Mouse (Mus musculus) ES-E14 (cell line): Measurements from ENCODE around the gene Vps45. TPM values are rescaled to one million over a fixed set of nuclear protein-coding genes. Genes with fewer than 3 reads are reported as not detected.
"Not testable (repeated sequence)": the region's sequence is repeated elsewhere in the genome, so short reads cannot be mapped to it uniquely, and the experiment has no call there.

Experiments used
- DNase-seq: peaks from one replicate; pipeline ENCODE4 v3.0.0-alpha.2; 2013; ENCODE audit warnings: low read depth, low spot score
- H3K27ac ChIP-seq: 2 replicates; pipeline ENCODE4 v1.5.1; 2012; ENCODE audit warnings: low read depth, mild to moderate bottlenecking, low read length, moderate library complexity, mixed read lengths; ENCODE audit not compliant: poor library complexity, insufficient read depth, severe bottlenecking
- H3K36me3 ChIP-seq: 2 replicates; pipeline ENCODE4 v1.6.1; 2012; ENCODE audit warnings: mild to moderate bottlenecking, low read length, moderate library complexity, mixed read lengths; ENCODE audit not compliant: control insufficient read depth, poor library complexity, insufficient read depth, severe bottlenecking
- H3K4me1 ChIP-seq, 2 experiments: fragments of 150-350 bp in 1 of 2; sonication (generic) in 1 of 2; 2 replicates each; pipeline ENCODE4 v1.6.1; 2012; ENCODE audit warnings: low read length in 2 of 2, mild to moderate bottlenecking in 1 of 2, mixed read lengths in 1 of 2; ENCODE audit not compliant: control insufficient read depth in 2 of 2, insufficient read depth in 2 of 2, poor library complexity in 1 of 2
- H3K4me3 ChIP-seq, 2 experiments: fragments of 150-350 bp in 1 of 2; sonication (generic) in 1 of 2; 2 replicates each; pipeline ENCODE4 v1.5.1; 2012; ENCODE audit warnings: low read length in 2 of 2, low read depth in 1 of 2, mild to moderate bottlenecking in 1 of 2, mixed read lengths in 1 of 2; ENCODE audit not compliant: insufficient read depth in 1 of 2, poor library complexity in 1 of 2, severe bottlenecking in 1 of 2
- H3K9ac ChIP-seq: 2 replicates; pipeline ENCODE4 v1.6.1; 2012; ENCODE audit warnings: low read depth, mild to moderate bottlenecking, low read length, mixed read lengths; ENCODE audit not compliant: poor library complexity, insufficient read depth, severe bottlenecking
- H3K9me3 ChIP-seq: fragments of 150-350 bp; sonication (generic); 2 replicates; pipeline ENCODE4 v1.6.1; 2012; ENCODE audit warnings: low read depth, mild to moderate bottlenecking, low read length; ENCODE audit not compliant: control insufficient read depth, insufficient read depth
- CHD2 ChIP-seq: IDR thresholded peaks from 2 replicates; pipeline ENCODE4 v1.6.1; 2014; ENCODE audit warnings: mild to moderate bottlenecking, low read depth, low read length, inconsistent platforms
- HCFC1 ChIP-seq: IDR thresholded peaks from 2 replicates; pipeline ENCODE4 v1.6.1; 2012; ENCODE audit warnings: low read length, inconsistent platforms, borderline replicate concordance; ENCODE audit not compliant: insufficient read depth
- MAFK ChIP-seq: IDR thresholded peaks from 2 replicates; pipeline ENCODE4 v1.6.1; 2014; ENCODE audit warnings: mild to moderate bottlenecking, low read depth, low read length, inconsistent platforms; ENCODE audit not compliant: insufficient read depth
- ZC3H11A ChIP-seq: IDR thresholded peaks from 2 replicates; pipeline ENCODE4 v1.6.1; 2012; ENCODE audit warnings: low read depth, mild to moderate bottlenecking, inconsistent platforms, low read length, borderline replicate concordance
- ZNF384 ChIP-seq: IDR thresholded peaks from 2 replicates; pipeline ENCODE4 v1.6.1; 2012; ENCODE audit warnings: low read depth, low read length, inconsistent platforms
- in situ Hi-C, 2 experiments: fragments of 600-800 bp; cut with MboI; formaldehyde crosslinking; loops; one replicate each; pipeline ENCODE4 v1.15.1; 2025; ENCODE audit warnings: low sequenced_read_pairs in 2 of 2, inconsistent platforms in 1 of 2; ENCODE audit not compliant: unreplicated experiment in 2 of 2
- total RNA-seq: library from RNA; depleted of rRNA; stranded (reverse); fragments of 300-350 nt; gene quantifications from 2 replicates; pipeline ENCODE4 v1.2.3, GENCODE M21; 2012

The Vps45 gene
- total RNA-seq, 1 experiment = 11.9 TPM

DNA sequence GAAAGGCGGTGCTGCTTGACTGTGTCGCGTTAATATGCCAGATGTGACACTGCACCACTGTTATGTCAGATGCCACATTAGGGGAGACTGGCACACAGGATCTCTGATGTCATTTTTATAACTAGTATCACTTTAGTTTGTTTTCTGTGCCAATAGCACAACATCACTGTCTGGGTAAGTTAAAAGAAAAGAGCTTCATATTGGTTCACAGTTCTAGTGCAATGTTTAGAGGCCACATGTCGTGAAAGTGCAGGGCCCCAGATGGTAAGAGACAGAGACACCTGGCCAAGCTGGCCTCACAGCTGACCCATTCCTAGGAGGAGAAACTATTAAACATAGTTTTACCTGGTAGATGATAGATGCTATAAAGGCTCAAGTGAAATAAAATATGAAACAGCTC, 7.1 kb downstream of the Vps45 start:
- no peak overlapping the region for H3K9ac ChIP-seq
- no peak overlapping the region for H3K4me3 ChIP-seq
- in situ Hi-C loops = loop anchor here (5.0 to 10.0 kb wide), 2 partner anchors 79 to 176 kb away; partner anchors contain the start of gene Mrps21 (in 1 of the 2)
- H3K4me1 ChIP-seq = peaks cover 0 to 2% of the 10 kb centered on the region in 2 experiments; a peak in 1 of 4 replicates
- no peak overlapping the region for H3K27ac ChIP-seq
- TF ChIP-seq ZC3H11A (no peak), HCFC1 (no peak), CHD2 (no peak), ZNF384 (no peak), MAFK (no peak)
- no peaks in the 10 kb centered on the region for H3K9me3 ChIP-seq
- H3K36me3 ChIP-seq = no peaks in the 10 kb centered on the region
- DNase-seq = no peak

GRCm38 (mm10) chr3:96050779-96051178, 7.5 kb downstream of the Vps45 start:
- Histone ChIP-seq H3K27ac (no peak overlapping the region), H3K9me3 (no peaks in the 10 kb centered on the region), H3K9ac (no peak overlapping the region), H3K36me3 (no peaks in the 10 kb centered on the region), H3K4me1 (peaks cover 0 to 2% of the 10 kb centered on the region in 2 experiments; a peak in 1 of 4 replicates), H3K4me3 (no peak overlapping the region)
- DNase-seq = no peak
- in situ Hi-C loops = loop anchor here (5.0 to 10.0 kb wide), 2 partner anchors 78 to 176 kb away; partner anchors contain the start of gene Mrps21 (in 1 of the 2)
- TF ChIP-seq HCFC1 (no peak), ZNF384 (no peak), ZC3H11A (no peak), MAFK (no peak), CHD2 (no peak)

DNA sequence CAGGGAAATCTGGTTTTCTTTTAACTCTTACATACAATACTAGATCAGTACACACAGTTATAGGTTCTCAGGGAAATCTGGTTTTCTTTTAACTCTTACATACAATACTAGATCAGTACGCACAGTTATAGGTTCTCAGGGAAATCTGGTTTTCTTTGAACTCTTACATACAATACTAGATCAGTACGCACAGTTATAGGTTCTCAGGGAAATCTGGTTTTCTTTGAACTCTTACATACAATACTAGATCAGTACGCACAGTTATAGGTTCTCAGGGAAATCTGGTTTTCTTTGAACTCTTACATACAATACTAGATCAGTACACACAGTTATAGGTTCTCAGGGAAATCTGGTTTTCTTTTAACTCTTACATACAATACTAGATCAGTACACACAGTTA, 13.7 kb downstream of the Vps45 start:
- H3K4me1 ChIP-seq, H3K27ac ChIP-seq, in situ Hi-C loops, H3K9ac ChIP-seq, H3K4me3 ChIP-seq, DNase-seq, H3K36me3 ChIP-seq, H3K9me3 ChIP-seq: not testable (repeated sequence)

GRCm38 (mm10) chr3:96043104-96043503, 15.2 kb downstream of the Vps45 start:
- Histone ChIP-seq H3K9me3 (no peaks in the 10 kb centered on the region), H3K4me3 (no peak overlapping the region), H3K36me3 (no peaks in the 10 kb centered on the region), H3K27ac (no peak overlapping the region), H3K4me1 (no peaks in the 10 kb centered on the region), H3K9ac (no peak overlapping the region)
- DNase-seq = no peak
- TF ChIP-seq MAFK (no peak), ZC3H11A (no peak), ZNF384 (no peak), CHD2 (no peak), HCFC1 (no peak)
- in situ Hi-C loops = no loop called here

DNA sequence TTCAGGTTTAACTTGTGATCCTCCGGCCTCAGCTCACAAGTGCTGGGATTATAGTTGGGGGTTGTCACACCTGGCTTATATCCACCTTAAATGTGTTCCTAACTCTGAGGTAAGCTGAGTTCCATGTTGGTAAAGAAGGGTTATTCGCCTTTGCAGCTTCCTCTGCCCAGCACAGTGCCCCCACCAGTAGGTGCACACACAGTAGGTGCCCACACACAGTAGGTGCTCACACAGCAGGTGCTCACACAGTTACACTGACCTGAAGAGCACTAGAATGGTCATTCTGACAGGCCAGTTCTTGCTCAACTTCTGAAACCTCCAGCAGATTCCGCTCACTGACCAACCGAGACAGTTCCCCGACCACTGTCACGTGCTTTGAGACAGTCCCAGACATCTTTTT, 17.2 kb downstream of the Vps45 start:
- no peak for TF ChIP-seq ZNF384
- no peak for TF ChIP-seq ZC3H11A

More for the DNA sequence above, 17.2 kb downstream of the Vps45 start:
- no peak overlapping the region for H3K9ac ChIP-seq
- H3K4me1 ChIP-seq = no peaks in the 10 kb centered on the region
- in situ Hi-C loops = no loop called here
- no peaks in the 10 kb centered on the region for H3K9me3 ChIP-seq
- H3K4me3 ChIP-seq = no peak overlapping the region
- no peak for DNase-seq
- H3K36me3 ChIP-seq = no peaks in the 10 kb centered on the region
- no peak overlapping the region for H3K27ac ChIP-seq
